Mouse (Mus musculus) heart, embryonic 14.5 days (tissue): ENCODE measurements around the gene Metrnl. TPM values are rescaled to one million over a fixed set of nuclear protein-coding genes. Genes with fewer than 3 reads are reported as not detected.

Source experiments
- ATAC-seq: fragments of 200-750 bp; cut with Nextera tagmentation; 2 replicates; pipeline ENCODE4 v1.8.0; 2017; ENCODE audit warnings: low read depth, moderate TSS enrichment; ENCODE audit not compliant: insufficient number of reproducible peaks, insufficient read depth, low FRiP score
- H3K27ac ChIP-seq, 2 experiments: fragments of 200-500 bp in 1 of 2; fragments of 300-500 bp in 1 of 2; sonication (generic) in 1 of 2; replicated peaks in 1 of 2; 2 replicates each; pipeline ENCODE4 v1.5.1; 2012 to 2014; ENCODE audit warnings: low read depth in 2 of 2, low read length in 2 of 2, control low read depth in 1 of 2, mild to moderate bottlenecking in 1 of 2, mixed read lengths in 1 of 2; ENCODE audit not compliant: control insufficient read depth in 1 of 2, insufficient read depth in 1 of 2
- H3K27me3 ChIP-seq: fragments of 300-500 bp; sonication (generic); 2 replicates; pipeline ENCODE4 v1.6.1; 2014; ENCODE audit warnings: mild to moderate bottlenecking, low read length, control low read depth; ENCODE audit not compliant: control insufficient read depth, insufficient read depth
- H3K36me3 ChIP-seq: fragments of 300-500 bp; sonication (generic); 2 replicates; pipeline ENCODE4 v1.6.1; 2014; ENCODE audit warnings: mild to moderate bottlenecking, control low read depth, low read length, mixed read lengths; ENCODE audit not compliant: control insufficient read depth, insufficient read depth
- H3K4me1 ChIP-seq, 2 experiments: fragments of 200-500 bp in 1 of 2; fragments of 300-500 bp in 1 of 2; sonication (generic) in 1 of 2; 2 replicates each; pipeline ENCODE4 v1.6.1; 2012 to 2014; ENCODE audit warnings: low read length in 2 of 2, control low read depth in 1 of 2, mixed read lengths in 1 of 2; ENCODE audit not compliant: control insufficient read depth in 2 of 2, insufficient read depth in 2 of 2
- H3K4me2 ChIP-seq: fragments of 300-500 bp; sonication (generic); 2 replicates; pipeline ENCODE4 v1.6.1; 2014; ENCODE audit warnings: mild to moderate bottlenecking, low read length
- H3K4me3 ChIP-seq, 2 experiments: fragments of 200-500 bp in 1 of 2; fragments of 300-500 bp in 1 of 2; sonication (generic) in 1 of 2; 2 replicates each; pipeline ENCODE4 v1.5.1; 2012 to 2014; ENCODE audit warnings: low read length in 2 of 2, mild to moderate bottlenecking in 2 of 2, control low read depth in 1 of 2, low read depth in 1 of 2, moderate library complexity in 1 of 2; ENCODE audit not compliant: control insufficient read depth in 1 of 2, insufficient read depth in 1 of 2
- H3K9ac ChIP-seq: fragments of 300-500 bp; sonication (generic); 2 replicates; pipeline ENCODE4 v1.6.1; 2014; ENCODE audit warnings: mild to moderate bottlenecking, low read length
- H3K9me3 ChIP-seq: fragments of 300-500 bp; sonication (generic); 2 replicates; pipeline ENCODE4 v1.6.1; 2016; ENCODE audit warnings: low read length, control low read depth; ENCODE audit not compliant: control insufficient read depth
- WGBS: fragments of 180-500 bp; shearing (Covaris S2); extraction: QIAGEN DNeasy Blood & Tissue Kit; methylation state at CpG from one replicate; pipeline ENCODE4 v1.1.7; 2014; 5-methylcytosine and 5-hydroxymethylcytosine counted together
- polyA plus RNA-seq: library from polyadenylated mRNA; unstranded; fragments of >200 nt; fragmentation: Nextera tagmentation; extraction: Ambion mirVana; gene quantifications from 2 replicates; pipeline ENCODE4 v1.2.1, GENCODE M21; 2014

The Metrnl gene
- polyA plus RNA-seq, 1 experiment from 2014 or later: 18.1 TPM

DNA sequence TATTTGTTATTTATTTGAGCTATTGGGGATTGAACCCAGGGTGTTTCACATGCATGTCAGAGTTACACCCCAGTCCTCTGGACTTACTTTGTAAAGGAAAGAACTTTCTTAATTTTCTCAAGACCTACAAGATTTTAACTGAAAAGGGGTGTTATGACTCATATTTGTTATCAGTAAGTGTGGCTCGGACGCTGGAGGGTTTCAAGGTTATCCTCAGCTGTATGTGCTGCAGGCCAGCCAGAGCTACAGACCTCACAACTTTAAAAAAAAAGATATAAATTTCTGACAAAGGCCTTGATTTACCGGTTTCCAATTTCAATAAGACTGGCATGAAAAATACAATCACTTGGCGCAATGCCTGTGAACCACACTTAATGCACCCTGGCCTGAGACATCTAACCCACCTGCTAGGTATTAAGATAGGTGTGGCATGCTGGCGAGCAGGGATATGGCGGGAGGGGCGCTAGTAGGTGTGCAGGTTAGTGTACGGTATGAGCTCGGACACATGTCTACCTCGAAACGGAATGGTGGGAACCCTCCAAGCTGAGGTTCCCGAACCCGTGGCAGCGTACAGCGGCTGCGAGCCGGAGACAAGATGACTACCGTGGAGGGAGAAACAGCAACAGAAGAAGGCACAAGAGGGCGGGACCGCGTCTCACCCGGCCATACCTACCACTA is 28.9 kb upstream of the Metrnl start:
- Histone ChIP-seq H3K9ac (peak overlapping the region; percentile 74), H3K9me3 (no peaks in the 10 kb centered on the region), H3K36me3 (peaks cover 16% of the 10 kb centered on the region; the same call in 1 of the 2 replicates), H3K27ac (peak overlapping the region; percentile 83 to 91), H3K4me3 (peak overlapping the region; percentile 61 to 76), H3K27me3 (no peaks in the 10 kb centered on the region), H3K4me1 (peaks cover 4 to 9% of the 10 kb centered on the region in 2 experiments), H3K4me2 (peak overlapping the region; percentile 78)
- WGBS: under 1% methylated on average over 22 of the region's 22 CpGs
- ATAC-seq: peak; percentile 22; the same call in 1 of the 2 replicates

- H3K4me1 ChIP-seq: peaks cover 4 to 9% of the 10 kb centered on the region in 2 experiments
- WGBS: under 1% methylated on average over 46 of the region's 46 CpGs
- peak; percentile 100 for ATAC-seq
- H3K36me3 ChIP-seq: peaks cover 15% of the 10 kb centered on the region; the same call in 1 of the 2 replicates
- H3K27me3 ChIP-seq: no peaks in the 10 kb centered on the region
- H3K4me3 ChIP-seq: peak within 1 kb of the TSS; percentile 61 to 76
- H3K9me3 ChIP-seq: no peaks in the 10 kb centered on the region
- H3K9ac ChIP-seq: peak within 1 kb of the TSS; percentile 74
- peak within 1 kb of the TSS; percentile 83 to 91 for H3K27ac ChIP-seq
- peak within 1 kb of the TSS; percentile 78 for H3K4me2 ChIP-seq
Observed at GRCm38 (mm10) chr11:121672990-121673572, 28.3 kb upstream of the Metrnl start, which contains the start of gene B3gntl1. Gene B3gntl1, minus strand, starts transcription at chr11:121673153.

DNA sequence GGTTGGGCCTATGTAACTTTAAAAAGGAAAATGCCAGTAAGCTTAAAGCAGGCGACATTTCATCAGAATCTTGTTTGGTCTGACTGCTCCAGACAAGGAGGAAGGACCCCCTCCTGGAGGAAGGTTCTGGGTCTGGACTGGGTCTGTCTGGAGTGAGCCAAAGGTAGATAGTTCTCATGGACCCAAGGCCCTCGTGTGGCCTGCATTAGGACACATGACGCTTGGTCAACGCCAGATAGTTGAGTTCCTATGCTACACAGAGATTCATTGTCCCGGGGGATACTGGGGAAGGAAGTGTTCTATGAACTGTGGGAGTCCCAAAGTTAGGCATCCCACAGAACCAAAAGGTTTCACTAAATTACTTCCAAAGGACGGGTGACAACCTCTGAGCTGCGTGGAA is 27.7 kb upstream of the Metrnl start:
- ATAC-seq: no peak
- Histone ChIP-seq H3K36me3 (peaks cover 13% of the 10 kb centered on the region; the same call in 1 of the 2 replicates), H3K27me3 (no peaks in the 10 kb centered on the region), H3K27ac (peak overlapping the region; percentile 83 to 85), H3K9me3 (no peaks in the 10 kb centered on the region), H3K4me2 (peak overlapping the region; percentile 78), H3K4me1 (peaks cover 4 to 9% of the 10 kb centered on the region in 2 experiments), H3K4me3 (peak overlapping the region; percentile 35 to 61), H3K9ac (peak overlapping the region; percentile 55)
- WGBS: 70% methylated on average over 7 of the region's 7 CpGs

DNA sequence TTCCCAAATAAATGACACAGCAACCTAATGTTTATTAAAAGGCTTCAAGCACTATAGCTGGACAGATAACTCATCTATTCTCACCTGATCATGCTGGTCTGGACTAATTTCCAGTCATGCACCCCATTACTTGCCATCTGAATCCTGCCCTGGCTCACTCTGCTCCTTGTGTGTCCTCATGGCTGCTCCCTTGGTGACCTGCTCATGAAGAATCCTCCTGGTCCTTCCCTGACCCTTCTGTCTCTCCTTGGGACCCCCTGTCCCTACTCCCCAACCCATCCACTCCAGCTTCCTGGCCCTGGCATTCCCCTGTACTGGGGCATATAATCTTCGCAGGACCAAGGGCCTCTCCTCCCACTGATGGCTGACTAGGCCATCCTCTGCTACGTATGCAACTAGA is 24.5 kb upstream of the Metrnl start:
- H3K27me3 ChIP-seq: no peaks in the 10 kb centered on the region
- H3K4me2 ChIP-seq: no peak overlapping the region
- 84% methylated on average over 2 of the region's 2 CpGs for WGBS
- H3K4me1 ChIP-seq: peaks cover 4 to 9% of the 10 kb centered on the region in 2 experiments
- H3K36me3 ChIP-seq: no peaks in the 10 kb centered on the region
- H3K9ac ChIP-seq: no peak overlapping the region
- H3K4me3 ChIP-seq: no peak overlapping the region
- H3K9me3 ChIP-seq: no peaks in the 10 kb centered on the region
- no peak for ATAC-seq
- H3K27ac ChIP-seq: no peak overlapping the region

GRCm38 (mm10) chr11:121679581-121679980 is 21.8 kb upstream of the Metrnl start:
- no peaks in the 10 kb centered on the region for H3K36me3 ChIP-seq
- no peak overlapping the region for H3K4me3 ChIP-seq
- 78% methylated on average over 2 of the region's 2 CpGs for WGBS
- no peak for ATAC-seq
- no peak overlapping the region for H3K4me2 ChIP-seq
- no peak overlapping the region for H3K9ac ChIP-seq
- H3K4me1 ChIP-seq: peaks cover 0 to 2% of the 10 kb centered on the region in 2 experiments; a peak in 1 of 4 replicates
- H3K27me3 ChIP-seq: no peaks in the 10 kb centered on the region
- H3K9me3 ChIP-seq: no peaks in the 10 kb centered on the region
- no peak overlapping the region for H3K27ac ChIP-seq

GRCm38 (mm10) chr11:121680750-121681149 is 20.6 kb upstream of the Metrnl start:
- Histone ChIP-seq H3K4me3 (no peak overlapping the region), H3K4me1 (peaks cover 0 to 2% of the 10 kb centered on the region in 2 experiments; a peak in 1 of 4 replicates), H3K9ac (no peak overlapping the region), H3K27ac (no peak overlapping the region), H3K9me3 (no peaks in the 10 kb centered on the region), H3K4me2 (no peak overlapping the region), H3K36me3 (no peaks in the 10 kb centered on the region), H3K27me3 (no peaks in the 10 kb centered on the region)
- WGBS: 83% methylated on average over 5 of the region's 5 CpGs
- no peak for ATAC-seq

GRCm38 (mm10) chr11:121683243-121683642 is 18.1 kb upstream of the Metrnl start:
- no peak overlapping the region; a peak in 1 of 4 replicates for H3K27ac ChIP-seq
- H3K27me3 ChIP-seq: no peaks in the 10 kb centered on the region
- no peak overlapping the region for H3K9ac ChIP-seq
- H3K4me2 ChIP-seq: no peak overlapping the region
- no peaks in the 10 kb centered on the region for H3K9me3 ChIP-seq
- ATAC-seq: no peak
- peaks cover 9 to 10% of the 10 kb centered on the region in 2 experiments for H3K4me1 ChIP-seq
- H3K4me3 ChIP-seq: no peak overlapping the region
- WGBS: 36% methylated on average over 3 of the region's 3 CpGs
- no peaks in the 10 kb centered on the region for H3K36me3 ChIP-seq
